ENCODE assay signal across 14 mouse cellular contexts in genomic region chr3:33061428-33061827, GRCm38 (mm10).
"Had no signal": no experiment of that assay in that cellular context is flagged by ENCODE, and none has a peak within 500 bp of the region (broad histone marks: within the 10 kb centered on the region; RNA-seq: fewer than 3 reads in every experiment).

No protein-coding gene starts in this region.

- H3K9me3 ChIP-seq: limb, embryonic 10.5 days; liver, embryonic 15.5 days; midbrain, embryonic 12.5 days had no signal

- DNase-seq: kidney, adult 2 months; kidney, postnatal 25 days; layer of hippocampus, adult 9-11 months; lung, adult 2 months; lung, postnatal 4 days; thymus, postnatal 4 days had no signal

- H3K27me3 ChIP-seq: liver, embryonic 15.5 days; megakaryocyte, embryonic 14.5 days had no signal

- H3K4me2 ChIP-seq: liver, embryonic 11.5 days; liver, embryonic 15.5 days; midbrain, embryonic 12.5 days had no signal

- H3K27ac ChIP-seq: limb, embryonic 10.5 days; liver, embryonic 15.5 days; midbrain, embryonic 12.5 days; stomach, postnatal 0 days had no signal

- H3K4me1 ChIP-seq: limb, embryonic 10.5 days; liver, embryonic 15.5 days; megakaryocyte, embryonic 14.5 days had no signal

- H3K36me3 ChIP-seq: limb, embryonic 10.5 days; liver, embryonic 15.5 days; midbrain, embryonic 12.5 days had no signal

- H3K4me3 ChIP-seq: limb, embryonic 10.5 days; liver, embryonic 15.5 days; megakaryocyte, embryonic 14.5 days; midbrain, embryonic 12.5 days had no signal

- H3K9ac ChIP-seq: liver, embryonic 15.5 days; midbrain, embryonic 12.5 days had no signal

- ATAC-seq: intestine, embryonic 16.5 days; lung, postnatal 0 days had no signal
